Mouse (Mus musculus) MEL (cell line): ENCODE results near the gene Spata17. TPM values are rescaled to one million over a fixed set of nuclear protein-coding genes. Genes with fewer than 3 reads are reported as not detected.

Source experiments
- DNase-seq: peaks from one replicate; pipeline ENCODE4 v3.0.0; 2011; ENCODE audit warnings: low read depth, low spot score
- H3K27ac ChIP-seq: 2 replicates; pipeline ENCODE4 v1.5.1; 2012; ENCODE audit warnings: low read depth, mild to moderate bottlenecking, control low read depth, low read length, moderate library complexity; ENCODE audit not compliant: control insufficient read depth
- H3K27me3 ChIP-seq, 2 experiments: fragments of 150-350 bp in 1 of 2; sonication (generic) in 1 of 2; 2 replicates each; pipeline ENCODE4 v1.6.1; 2012; ENCODE audit warnings: low read length in 2 of 2, mild to moderate bottlenecking in 2 of 2, improper control_type of control experiment in 1 of 2, moderate library complexity in 1 of 2; ENCODE audit not compliant: insufficient read depth in 2 of 2, control insufficient read depth in 1 of 2
- H3K36me3 ChIP-seq, 2 experiments: 2 replicates each; pipeline ENCODE4 v1.6.1; 2012 to 2014; ENCODE audit warnings: low read length in 2 of 2, improper control_type of control experiment in 1 of 2, inconsistent platforms in 1 of 2, mild to moderate bottlenecking in 1 of 2; ENCODE audit not compliant: insufficient read depth in 2 of 2, control insufficient read depth in 1 of 2
- H3K4me1 ChIP-seq, 2 experiments: fragments of 150-350 bp in 1 of 2; sonication (generic) in 1 of 2; 2 replicates each; pipeline ENCODE4 v1.6.1; 2012; ENCODE audit warnings: low read length in 2 of 2, improper control_type of control experiment in 1 of 2, mild to moderate bottlenecking in 1 of 2; ENCODE audit not compliant: insufficient read depth in 2 of 2, control insufficient read depth in 1 of 2
- H3K4me3 ChIP-seq, 2 experiments: fragments of 150-350 bp in 1 of 2; sonication (generic) in 1 of 2; 2 replicates each; pipeline ENCODE4 v1.5.1; 2012; ENCODE audit warnings: low read depth in 2 of 2, low read length in 2 of 2, mild to moderate bottlenecking in 2 of 2, moderate library complexity in 2 of 2, control low read depth in 1 of 2, improper control_type of control experiment in 1 of 2; ENCODE audit not compliant: control insufficient read depth in 1 of 2, insufficient read depth in 1 of 2
- H3K79me2 ChIP-seq: 2 replicates; pipeline ENCODE4 v1.6.1; 2012; ENCODE audit warnings: mild to moderate bottlenecking, low read length, moderate library complexity; ENCODE audit not compliant: control insufficient read depth, poor library complexity, insufficient read depth
- H3K9ac ChIP-seq: 2 replicates; pipeline ENCODE4 v1.6.1; 2012; ENCODE audit warnings: low read depth, mild to moderate bottlenecking, control low read depth, low read length, moderate library complexity; ENCODE audit not compliant: control insufficient read depth, poor library complexity, severe bottlenecking
- H3K9me3 ChIP-seq: fragments of 150-350 bp; sonication (generic); replicated peaks from 2 replicates; pipeline ENCODE4 v1.6.1; 2012; ENCODE audit warnings: mild to moderate bottlenecking, low read length, improper control_type of control experiment, moderate library complexity; ENCODE audit not compliant: insufficient read depth
- ELF1 ChIP-seq: IDR thresholded peaks from 2 replicates; pipeline ENCODE4 v1.6.1; 2014; ENCODE audit warnings: low read depth, mild to moderate bottlenecking, inconsistent platforms, low read length, improper control_type of control experiment, moderate library complexity
- EP300 ChIP-seq, 2 experiments: IDR thresholded peaks; 2 replicates each; pipeline ENCODE4 v1.6.1; 2011; ENCODE audit warnings: improper control_type of control experiment in 2 of 2, low read length in 2 of 2, low read depth in 1 of 2, mild to moderate bottlenecking in 1 of 2
- GABPA ChIP-seq: IDR thresholded peaks from 2 replicates; pipeline ENCODE4 v1.6.1; 2012; ENCODE audit warnings: low read depth, mild to moderate bottlenecking, inconsistent platforms, low read length, improper control_type of control experiment, moderate library complexity
- GATA1 ChIP-seq: IDR thresholded peaks from 2 replicates; pipeline ENCODE4 v1.6.1; 2011; ENCODE audit warnings: low read depth, low read length, improper control_type of control experiment
- MYC ChIP-seq: IDR thresholded peaks from 2 replicates; pipeline ENCODE4 v1.6.1; 2011; ENCODE audit warnings: low read depth, mild to moderate bottlenecking, low read length, improper control_type of control experiment, moderate library complexity
- NRF1 ChIP-seq: IDR thresholded peaks from 2 replicates; pipeline ENCODE4 v1.6.1; 2014; ENCODE audit warnings: low read depth, mild to moderate bottlenecking, inconsistent platforms, low read length, improper control_type of control experiment, moderate library complexity; ENCODE audit not compliant: poor library complexity, insufficient read depth, severe bottlenecking
- POLR2AphosphoS2 ChIP-seq: IDR thresholded peaks from 2 replicates; pipeline ENCODE4 v1.6.1; 2011; ENCODE audit warnings: low read length, improper control_type of control experiment
- RAD21 ChIP-seq: IDR thresholded peaks from 2 replicates; pipeline ENCODE4 v1.6.1; 2011; ENCODE audit warnings: mild to moderate bottlenecking, low read depth, low read length, improper control_type of control experiment
- TAL1 ChIP-seq: IDR thresholded peaks from 2 replicates; pipeline ENCODE4 v1.6.1; 2012; ENCODE audit warnings: mild to moderate bottlenecking, inconsistent platforms, low read length, moderate library complexity, mixed read lengths
- USF2 ChIP-seq, 2 experiments: IDR thresholded peaks; 2 replicates each; pipeline ENCODE4 v1.6.1; 2011 to 2012; ENCODE audit warnings: improper control_type of control experiment in 2 of 2, low read length in 2 of 2, borderline replicate concordance in 1 of 2, inconsistent platforms in 1 of 2, low read depth in 1 of 2, mild to moderate bottlenecking in 1 of 2; ENCODE audit not compliant: insufficient read depth in 1 of 2
- polyA plus RNA-seq, 2 experiments: library from polyadenylated mRNA; stranded (reverse) in 1 of 2; unstranded in 1 of 2; fragments of >175 nt in 1 of 2; fragments of >200 nt in 1 of 2; gene quantifications; 2 replicates each; pipeline versions ENCODE4 v1.2.1 to v1.2.4; 2012; ENCODE audit warnings: low replicate concordance in 2 of 2, low read depth in 1 of 2; ENCODE audit not compliant: insufficient read length in 2 of 2, insufficient read depth in 1 of 2, missing spikeins in 1 of 2
- total RNA-seq: library from RNA; depleted of rRNA; stranded (reverse); fragments of 300-350 nt; gene quantifications from 2 replicates; pipeline ENCODE4 v1.2.3, GENCODE M21; 2012; rRNA removed

Gene Spata17
- total and polyA plus RNA-seq, 3 experiments: 0.13 TPM; not detected in 2

- no peaks in the 10 kb centered on the region for H3K79me2 ChIP-seq
- H3K36me3 ChIP-seq: no peaks in the 10 kb centered on the region
- no peaks in the 10 kb centered on the region for H3K27me3 ChIP-seq
- TF ChIP-seq ELF1 (no peak), EP300 (IDR thresholded peaks at IDR 0.05; ENCODE audit: low read depth in 1 of 2, low read length in 2 of 2) (no peak), TAL1 (no peak), POLR2AphosphoS2 (no peak)
- DNase-seq: no peak
- H3K4me1 ChIP-seq: no peaks in the 10 kb centered on the region
- no peak overlapping the region for H3K27ac ChIP-seq
- H3K9ac ChIP-seq: no peak overlapping the region
- H3K9me3 ChIP-seq: no peaks in the 10 kb centered on the region
- H3K4me3 ChIP-seq: no peak overlapping the region
Observed at GRCm38 (mm10) chr1:187003441-187003861, 211.8 kb downstream of the Spata17 start.

GRCm38 (mm10) chr1:186997596-186998304 is 217.5 kb downstream of the Spata17 start:
- no peak for DNase-seq
- H3K27me3 ChIP-seq: no peaks in the 10 kb centered on the region
- H3K9me3 ChIP-seq: no peaks in the 10 kb centered on the region
- no peak overlapping the region for H3K27ac ChIP-seq
- H3K4me1 ChIP-seq: no peaks in the 10 kb centered on the region
- H3K79me2 ChIP-seq: no peaks in the 10 kb centered on the region
- no peak overlapping the region for H3K4me3 ChIP-seq
- TF ChIP-seq GATA1 (no peak), NRF1 (no peak), USF2 (IDR thresholded peaks at IDR 0.05; ENCODE audit: borderline replicate concordance in 1 of 2, insufficient read depth in 1 of 2, low read depth in 1 of 2, low read length in 2 of 2) (no peak), MYC (no peak), RAD21 (no peak), GABPA (no peak)
- no peak overlapping the region for H3K9ac ChIP-seq
- no peaks in the 10 kb centered on the region for H3K36me3 ChIP-seq

Other genes with a start within 250 kb of the Spata17 start
- gene D1Pas1, start 248.0 kb downstream of the Spata17 start, total RNA-seq: not detected in 2 replicates
- gene D1Pas1, start 248.0 kb downstream of the Spata17 start, polyA plus RNA-seq: not detected
- 11.8 and 14.5 TPM in 2 replicates for gene Gpatch2, start within 50 bp of the Spata17 start, total RNA-seq
- 10 to 100 TPM in 1 of 2 experiments, not detected in 1; 15.3 TPM for gene Gpatch2, start within 50 bp of the Spata17 start, polyA plus RNA-seq